Mouse (Mus musculus): Measurements from ENCODE around the gene Gtf2ird2. TPM values are rescaled to one million over a fixed set of nuclear protein-coding genes. Genes with fewer than 3 reads are reported as not detected.
A peak's percentile ranks its signal among the peaks of the same experiment; 100 is the strongest.

Gtf2ird2 gene
- polyA plus RNA-seq, 1 experiment from 2014 or later: 5.9 TPM

GRCm38 (mm10) chr5:134234205-134234604, 50.4 kb downstream of the Gtf2ird2 start:
- peak; percentile 69 for DNase-seq (ENCODE audit: low spot score)

GRCm38 (mm10) chr5:134235111-134235510, 51.3 kb downstream of the Gtf2ird2 start:
- DNase-seq (ENCODE audit: low spot score): no peak

GRCm38 (mm10) chr5:134236241-134236640, 52.4 kb downstream of the Gtf2ird2 start:
- DNase-seq (ENCODE audit: low spot score): no peak

- peak; percentile 81 for DNase-seq (ENCODE audit: low spot score)
These were observed 53.0 kb downstream of the Gtf2ird2 start for GRCm38 (mm10) chr5:134236796-134237195.

GRCm38 (mm10) chr5:134237508-134237907, 53.7 kb downstream of the Gtf2ird2 start:
- no peak for DNase-seq (ENCODE audit: low spot score)

GRCm38 (mm10) chr5:134237936-134238760, 54.3 kb downstream of the Gtf2ird2 start:
- DNase-seq (ENCODE audit: low spot score): no peak

GRCm38 (mm10) chr5:134241831-134242230, 58.0 kb downstream of the Gtf2ird2 start:
- DNase-seq (ENCODE audit: low spot score): no peak

GRCm38 (mm10) chr5:134243661-134244436, 60.0 kb downstream of the Gtf2ird2 start:
- DNase-seq (ENCODE audit: low spot score): no peak

GRCm38 (mm10) chr5:134244890-134245289, 61.1 kb downstream of the Gtf2ird2 start:
- no peak for DNase-seq (ENCODE audit: low spot score)

- DNase-seq (ENCODE audit: low spot score): no peak
These were observed 62.3 kb downstream of the Gtf2ird2 start for GRCm38 (mm10) chr5:134246146-134246545.

- no peak for DNase-seq (ENCODE audit: low spot score)
These were observed 64.9 kb downstream of the Gtf2ird2 start for GRCm38 (mm10) chr5:134248608-134249244.

GRCm38 (mm10) chr5:134249245-134249649, 65.4 kb downstream of the Gtf2ird2 start:
- DNase-seq (ENCODE audit: low spot score): no peak

- no peak for DNase-seq (ENCODE audit: low spot score)
These were observed 66.8 kb downstream of the Gtf2ird2 start for GRCm38 (mm10) chr5:134250601-134251000.

GRCm38 (mm10) chr5:134251083-134251482, 67.3 kb downstream of the Gtf2ird2 start:
- no peak for DNase-seq (ENCODE audit: low spot score)

GRCm38 (mm10) chr5:134253806-134254205, 70.0 kb downstream of the Gtf2ird2 start:
- peak; percentile 34 for DNase-seq (ENCODE audit: low spot score)

- DNase-seq (ENCODE audit: low spot score): no peak
These were observed 71.5 kb downstream of the Gtf2ird2 start for GRCm38 (mm10) chr5:134255294-134255693.

GRCm38 (mm10) chr5:134257349-134258031, 73.7 kb downstream of the Gtf2ird2 start:
- DNase-seq (ENCODE audit: low spot score): no peak

- no peak for DNase-seq (ENCODE audit: low spot score)
These were observed 74.6 kb downstream of the Gtf2ird2 start for GRCm38 (mm10) chr5:134258395-134258794.

- no peak for DNase-seq (ENCODE audit: low spot score)
These were observed 75.1 kb downstream of the Gtf2ird2 start for GRCm38 (mm10) chr5:134258934-134259333.

- DNase-seq (ENCODE audit: low spot score): no peak
These were observed 76.3 kb downstream of the Gtf2ird2 start for GRCm38 (mm10) chr5:134260001-134260636.

GRCm38 (mm10) chr5:134265890-134266289, 82.1 kb downstream of the Gtf2ird2 start:
- no peak for DNase-seq (ENCODE audit: low spot score)
